Mouse (Mus musculus) myocyte (in vitro differentiated cells): ENCODE results near the gene Casz1. TPM values are rescaled to one million over a fixed set of nuclear protein-coding genes. Genes with fewer than 3 reads are reported as not detected.

ENCODE experiments used
- H3K27me3 ChIP-seq: one replicate; pipeline ENCODE4 v1.6.1; 2011; ENCODE audit not compliant: control insufficient read depth, insufficient read depth, insufficient read length
- H3K36me3 ChIP-seq: one replicate; pipeline ENCODE4 v1.6.1; 2011; ENCODE audit not compliant: control insufficient read depth, insufficient read depth
- H3K4me2 ChIP-seq: one replicate; pipeline ENCODE4 v1.6.1; 2011; ENCODE audit warnings: low read depth, control low read depth
- H3K4me3 ChIP-seq: one replicate; pipeline ENCODE4 v1.5.1; 2011; ENCODE audit warnings: mild to moderate bottlenecking, control low read depth, moderate library complexity
- H3K79me2 ChIP-seq: one replicate; pipeline ENCODE4 v1.6.1; 2011; ENCODE audit not compliant: control insufficient read depth, insufficient read depth
- H3ac ChIP-seq: one replicate; pipeline ENCODE4 v1.6.1; 2011; ENCODE audit not compliant: control insufficient read depth, insufficient read length
- CEBPB ChIP-seq: IDR thresholded peaks from 2 replicates; pipeline ENCODE4 v1.6.1; 2011; ENCODE audit warnings: mild to moderate bottlenecking, moderate library complexity; ENCODE audit not compliant: poor library complexity, insufficient read depth, severe bottlenecking
- E2F4 ChIP-seq: IDR thresholded peaks from one replicate; pipeline ENCODE4 v1.6.1; 2011; ENCODE audit warnings: mild to moderate bottlenecking, control low read depth, moderate library complexity; ENCODE audit not compliant: insufficient read depth
- MAX ChIP-seq: IDR thresholded peaks from one replicate; pipeline ENCODE4 v1.6.1; 2011; ENCODE audit warnings: low read depth, mild to moderate bottlenecking, control low read depth
- MYOD1 ChIP-seq, 3 experiments: IDR thresholded peaks; one replicate each; pipeline ENCODE4 v1.6.1; 2011; ENCODE audit warnings: control low read depth in 2 of 3, low read depth in 2 of 3, mild to moderate bottlenecking in 2 of 3, moderate library complexity in 1 of 3; ENCODE audit not compliant: insufficient read length in 2 of 3, control insufficient read depth in 1 of 3
- MYOG ChIP-seq, 3 experiments: IDR thresholded peaks; one replicate each; pipeline ENCODE4 v1.6.1; 2011; ENCODE audit warnings: control low read depth in 2 of 3, low read depth in 2 of 3, mild to moderate bottlenecking in 2 of 3; ENCODE audit not compliant: insufficient read length in 2 of 3, control insufficient read depth in 1 of 3, insufficient read depth in 1 of 3
- POLR2A ChIP-seq: IDR thresholded peaks from one replicate; pipeline ENCODE4 v1.6.1; 2011; ENCODE audit warnings: low read depth, mild to moderate bottlenecking, control low read depth, moderate library complexity; ENCODE audit not compliant: insufficient read length
- POLR2AphosphoS2 ChIP-seq: IDR thresholded peaks from one replicate; pipeline ENCODE4 v1.6.1; 2011; ENCODE audit warnings: low read depth, control low read depth; ENCODE audit not compliant: insufficient read length
- REST ChIP-seq: IDR thresholded peaks from one replicate; pipeline ENCODE4 v1.6.1; 2011; ENCODE audit warnings: mild to moderate bottlenecking, control low read depth, moderate library complexity; ENCODE audit not compliant: insufficient read depth, insufficient read length
- SRF ChIP-seq: IDR thresholded peaks from one replicate; pipeline ENCODE4 v1.6.1; 2011; ENCODE audit warnings: low read depth; ENCODE audit not compliant: control insufficient read depth, insufficient read length
- TCF12 ChIP-seq: IDR thresholded peaks from one replicate; pipeline ENCODE4 v1.6.1; 2011; ENCODE audit warnings: mild to moderate bottlenecking, control low read depth; ENCODE audit not compliant: poor library complexity, insufficient read depth, severe bottlenecking
- TCF3 ChIP-seq: IDR thresholded peaks from one replicate; pipeline ENCODE4 v1.6.1; 2011; ENCODE audit warnings: low read depth, control low read depth; ENCODE audit not compliant: insufficient read length
- USF1 ChIP-seq: IDR thresholded peaks from one replicate; pipeline ENCODE4 v1.6.1; 2011; ENCODE audit warnings: low read depth, mild to moderate bottlenecking, control low read depth, moderate library complexity
- polyA plus RNA-seq: library from polyadenylated mRNA; unstranded; fragments of >200 nt; fragmentation: generic; extraction: Trizol; gene quantifications from one replicate; pipeline ENCODE4 v1.2.1, GENCODE M21; 2012; ENCODE audit warnings: missing spikeins

Gene Casz1
- polyA plus RNA-seq, 1 experiment = 11.1 TPM

- Histone ChIP-seq H3ac (peak overlapping the region; percentile 0), H3K4me2 (peak overlapping the region; percentile 69), H3K27me3 (peaks cover 29% of the 10 kb centered on the region), H3K36me3 (no peaks in the 10 kb centered on the region), H3K79me2 (no peaks in the 10 kb centered on the region), H3K4me3 (peak overlapping the region; percentile 52)
- no peak for TF ChIP-seq SRF
- no peak for TF ChIP-seq POLR2AphosphoS2
- TF ChIP-seq TCF12 = no peak
- no peak for TF ChIP-seq POLR2A
- TF ChIP-seq TCF3 = no peak
- TF ChIP-seq REST = no peak
- no peak for TF ChIP-seq MYOD1 (IDR thresholded peaks at IDR 0.05; ENCODE audit: control insufficient read depth in 1 of 3, insufficient read length in 2 of 3, low read depth in 2 of 3)
- TF ChIP-seq USF1 = no peak
- no peak for TF ChIP-seq E2F4
- TF ChIP-seq MAX = no peak
- no peak for TF ChIP-seq MYOG (IDR thresholded peaks at IDR 0.05; ENCODE audit: control insufficient read depth in 1 of 3, insufficient read depth in 1 of 3, insufficient read length in 2 of 3, low read depth in 2 of 3)
- no peak for TF ChIP-seq CEBPB
Measured at GRCm38 (mm10) chr4:148805161-148805810, 1.1 kb downstream of the Casz1 start.

DNA sequence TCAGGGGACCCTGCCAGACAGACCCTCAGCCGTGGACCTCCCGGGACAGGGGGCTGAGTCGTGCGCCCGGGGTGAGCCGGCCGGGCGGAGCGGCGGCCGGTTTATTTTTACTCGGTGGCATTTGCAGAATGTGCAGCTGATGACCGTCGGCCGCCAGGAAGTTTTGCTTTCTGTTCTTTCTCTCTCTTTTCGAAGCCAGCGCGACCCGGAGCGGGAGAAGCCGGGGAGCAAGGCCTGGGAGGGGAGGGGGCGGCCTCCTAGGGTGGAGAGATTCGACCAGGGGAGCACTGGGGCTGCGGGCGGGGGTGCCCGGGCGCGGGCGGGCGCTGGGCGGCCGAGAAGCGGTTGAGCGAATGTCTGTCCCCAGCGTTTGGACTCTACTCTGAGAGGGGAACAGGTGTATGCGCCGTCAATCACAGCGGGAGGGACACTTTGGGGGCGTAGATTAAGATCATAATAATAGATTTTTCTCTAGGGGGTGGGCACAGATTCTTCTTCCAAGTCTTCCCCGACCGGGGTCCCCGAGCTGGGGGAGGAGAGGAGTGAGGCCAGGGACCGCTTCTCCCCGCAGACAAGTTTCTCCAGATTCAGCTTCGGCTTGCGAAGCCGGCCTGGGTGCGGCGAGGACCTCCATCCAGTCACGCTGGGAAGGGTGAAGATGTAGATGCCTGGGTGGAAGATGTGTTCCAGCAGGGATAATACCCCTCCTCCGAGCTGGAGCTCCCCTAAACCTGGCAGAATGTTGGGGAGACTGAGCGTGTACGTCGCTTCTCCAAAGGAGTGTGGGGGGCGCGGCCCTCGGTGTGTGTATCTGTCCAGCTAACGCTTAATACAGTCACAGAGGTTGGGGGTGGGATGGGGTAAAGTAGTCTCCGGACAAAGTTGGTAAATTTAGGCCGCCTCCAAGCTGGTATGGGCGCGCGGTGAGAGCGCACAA lies 1.9 kb downstream of the Casz1 start:
- H3K4me2 ChIP-seq = peak overlapping the region; percentile 69
- H3ac ChIP-seq = peak overlapping the region; percentile 0
- H3K4me3 ChIP-seq = peak overlapping the region; percentile 52
- peaks cover 27% of the 10 kb centered on the region for H3K27me3 ChIP-seq
- H3K79me2 ChIP-seq = no peaks in the 10 kb centered on the region
- TF ChIP-seq MYOG (IDR thresholded peaks at IDR 0.05; ENCODE audit: control insufficient read depth in 1 of 3, insufficient read depth in 1 of 3, insufficient read length in 2 of 3, low read depth in 2 of 3) (peak in 1 of 3 experiments; percentile 48), CEBPB (no peak), TCF12 (peak; percentile 14), MYOD1 (IDR thresholded peaks at IDR 0.05; ENCODE audit: control insufficient read depth in 1 of 3, insufficient read length in 2 of 3, low read depth in 2 of 3) (peak; percentile 83 to 90 (median 86)), POLR2AphosphoS2 (no peak)
- H3K36me3 ChIP-seq = no peaks in the 10 kb centered on the region

DNA sequence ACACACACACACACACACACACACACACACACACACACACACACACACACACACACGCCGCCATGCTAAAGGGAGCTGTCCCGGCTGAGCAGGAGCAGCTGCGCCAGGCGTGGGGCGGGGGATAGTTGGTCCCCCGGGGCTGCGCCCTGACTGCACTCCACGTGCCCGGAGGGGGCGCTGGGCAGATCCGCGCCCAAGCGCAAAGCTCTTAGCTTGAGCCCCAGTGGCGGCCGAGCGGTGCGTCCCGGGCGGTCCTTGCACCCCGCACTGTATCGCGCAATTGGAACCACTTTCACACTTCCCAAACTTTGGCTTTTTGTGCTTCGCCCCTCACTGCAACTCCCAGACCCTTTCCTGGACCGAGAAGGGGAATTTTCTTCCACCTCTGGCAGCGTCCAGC lies 2.6 kb downstream of the Casz1 start:
- TF ChIP-seq POLR2A = peak; percentile 20
- TF ChIP-seq MYOG (IDR thresholded peaks at IDR 0.05; ENCODE audit: control insufficient read depth in 1 of 3, insufficient read depth in 1 of 3, insufficient read length in 2 of 3, low read depth in 2 of 3) = peak in 2 of 3 experiments; percentile 86 to 91
- TF ChIP-seq MAX = no peak
- TF ChIP-seq MYOD1 (IDR thresholded peaks at IDR 0.05; ENCODE audit: control insufficient read depth in 1 of 3, insufficient read length in 2 of 3, low read depth in 2 of 3) = peak in 2 of 3 experiments; percentile 59 to 87
- no peak for TF ChIP-seq E2F4
- TF ChIP-seq REST = peak; percentile 3
- no peak for TF ChIP-seq CEBPB
- no peak for TF ChIP-seq SRF
- H3K4me3 ChIP-seq = peak overlapping the region; percentile 52
- no peak overlapping the region for H3ac ChIP-seq
- H3K27me3 ChIP-seq = peaks cover 29% of the 10 kb centered on the region
- no peaks in the 10 kb centered on the region for H3K79me2 ChIP-seq
- no peaks in the 10 kb centered on the region for H3K36me3 ChIP-seq
- peak overlapping the region; percentile 58 for H3K4me2 ChIP-seq

- Histone ChIP-seq H3K4me3 (no peak overlapping the region), H3ac (no peak overlapping the region), H3K27me3 (peaks cover 34% of the 10 kb centered on the region)
Measured at GRCm38 (mm10) chr4:148807397-148807796, 3.2 kb downstream of the Casz1 start.

More at GRCm38 (mm10) chr4:148807397-148807796, 3.2 kb downstream of the Casz1 start:
- no peaks in the 10 kb centered on the region for H3K36me3 ChIP-seq
- peak overlapping the region; percentile 58 for H3K4me2 ChIP-seq
- H3K79me2 ChIP-seq = no peaks in the 10 kb centered on the region
- no peak for TF ChIP-seq MYOD1 (IDR thresholded peaks at IDR 0.05; ENCODE audit: control insufficient read depth in 1 of 3, insufficient read length in 2 of 3, low read depth in 2 of 3)
- no peak for TF ChIP-seq REST
- TF ChIP-seq E2F4 = no peak
- TF ChIP-seq USF1 = no peak
- TF ChIP-seq MYOG (IDR thresholded peaks at IDR 0.05; ENCODE audit: control insufficient read depth in 1 of 3, insufficient read depth in 1 of 3, insufficient read length in 2 of 3, low read depth in 2 of 3) = no peak
- no peak for TF ChIP-seq TCF12
- no peak for TF ChIP-seq TCF3
- TF ChIP-seq MAX = no peak
- no peak for TF ChIP-seq POLR2A
- no peak for TF ChIP-seq SRF
- no peak for TF ChIP-seq CEBPB
- TF ChIP-seq POLR2AphosphoS2 = no peak
